Mouse (Mus musculus) Patski (cell line): ENCODE data around the gene Galk2. TPM values are rescaled to one million over a fixed set of nuclear protein-coding genes. Genes with fewer than 3 reads are reported as not detected.
A peak's percentile ranks its signal among the peaks of the same experiment; 100 is the strongest.

Experiments used
- ATAC-seq: fragments of 100-300 bp; one replicate; pipeline ENCODE4 v1.8.0; 2021
- CTCF ChIA-PET: fragments of 350-600 bp; sonication (Branson Sonifier 250); formaldehyde crosslinking; loops from one replicate; lab custom pipeline; 2022; ENCODE audit warnings: inconsistent platforms; lab: Charles Lee
- POLR2A ChIA-PET: fragments of 350-600 bp; sonication (Branson Sonifier 250); formaldehyde crosslinking; loops from one replicate; lab custom pipeline; 2022; ENCODE audit warnings: antibody characterized with exemption, inconsistent platforms; lab: Charles Lee
- DNase-seq: peaks from one replicate; pipeline ENCODE4 v3.0.0-alpha.2; 2011; ENCODE audit warnings: low read depth, low spot score
- H3K27me3 ChIP-seq: fragments of 371-371 bp; one replicate; pipeline ENCODE4 v1.5.1; 2021
- CTCF ChIP-seq: fragments of 100-300 bp; IDR thresholded peaks from one replicate; pipeline ENCODE4 v1.5.1; 2021
- in situ Hi-C: fragments of 300-500 bp; cut with MboI; formaldehyde crosslinking; loops from 3 replicates; pipeline ENCODE4 v1.11.1; 2018; ENCODE audit warnings: low pct_unique_long_range_greater_than_20kb, mixed read lengths
- polyA plus RNA-seq: library from polyadenylated mRNA; unstranded; gene quantifications from one replicate; pipeline ENCODE4 v1.2.3, GENCODE M21; 2021

Gene Galk2
- 69.1 TPM for polyA plus RNA-seq

DNA sequence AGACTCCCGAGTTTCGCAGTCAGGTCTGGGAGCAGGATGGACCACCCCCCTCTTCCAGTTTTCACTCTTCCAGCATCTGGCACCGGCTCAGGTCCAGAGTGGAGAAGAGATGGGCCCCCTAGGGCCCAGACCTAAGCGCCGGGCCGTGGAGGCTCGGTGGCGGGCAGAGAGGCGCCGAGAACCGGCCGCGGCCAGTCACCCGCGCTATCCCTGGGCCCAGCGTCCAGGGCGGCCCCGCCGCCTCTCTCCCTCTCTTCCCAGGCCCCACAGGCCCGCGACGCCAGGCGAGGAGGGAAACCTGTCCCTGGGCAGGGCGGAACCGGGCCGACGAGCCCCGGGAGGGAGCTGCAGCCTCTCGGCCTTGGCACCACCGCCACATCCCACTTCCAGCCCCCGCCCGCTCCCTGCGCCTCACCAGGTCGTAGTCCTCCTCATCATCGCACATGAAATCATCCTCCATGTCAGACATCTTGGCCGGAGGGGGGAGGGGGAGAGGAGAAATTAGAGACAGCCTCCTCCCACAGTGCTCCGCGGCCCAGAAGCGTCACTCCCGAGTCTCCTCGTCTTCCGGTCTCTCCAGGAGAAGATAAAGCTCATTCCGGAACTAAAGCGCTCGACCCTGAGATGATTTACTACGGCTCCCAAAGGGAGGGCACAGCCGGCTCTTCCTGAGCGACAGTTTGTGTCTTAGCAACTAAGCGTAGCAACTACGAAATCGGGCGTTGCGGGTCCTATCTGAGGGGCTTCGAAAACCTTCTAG lies at the start of gene Galk2, which contains the start of gene Cops2:
Gene Galk2 (plus strand): TSS at position 589 of the 760 bp plus-strand sequence.
Gene Cops2 (minus strand): TSS at position 619 of the 760 bp plus-strand sequence.
- no peak for TF ChIP-seq CTCF
- DNase-seq (peak; percentile 83), ATAC-seq (peak; percentile 97)
- no peaks in the 10 kb centered on the region for H3K27me3 ChIP-seq
- CTCF ChIA-PET: no interaction called here
- POLR2A ChIA-PET: no interaction called here
- in situ Hi-C loops: no loop called here

DNA sequence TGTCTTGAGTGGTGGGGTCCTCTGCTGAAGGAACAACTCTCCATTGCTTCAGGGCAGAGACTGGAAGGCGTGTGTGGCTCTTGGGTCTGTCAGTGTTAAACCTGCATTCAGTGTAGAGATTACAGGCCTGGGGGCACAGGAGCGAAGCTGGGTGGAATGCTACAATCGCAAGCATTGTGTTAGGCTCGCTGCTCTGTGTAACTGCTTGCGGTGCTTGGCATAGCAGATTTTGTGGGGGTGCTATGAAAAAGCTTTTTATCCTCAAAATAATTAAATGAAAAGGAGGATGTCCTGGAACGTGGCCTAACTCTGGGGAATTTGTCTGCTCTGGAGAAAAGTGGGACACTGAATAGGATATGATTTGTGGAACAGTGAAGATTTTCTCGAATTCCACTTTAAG lies 49.4 kb upstream of the Galk2 start:
- ATAC-seq: no peak
- ChIA-PET CTCF (interaction anchor here (1.3 kb wide), 1 partner anchor 12 kb away, joined by 3 read pairs; no protein-coding TSS in a partner anchor), POLR2A (interaction anchor here (0.6 kb wide), 1 partner anchor 72 kb away, joined by 5 read pairs; no protein-coding TSS in a partner anchor)
- TF ChIP-seq CTCF: no peak
- no peak for DNase-seq
- H3K27me3 ChIP-seq: peaks cover 27% of the 10 kb centered on the region
- in situ Hi-C loops: no loop called here

DNA sequence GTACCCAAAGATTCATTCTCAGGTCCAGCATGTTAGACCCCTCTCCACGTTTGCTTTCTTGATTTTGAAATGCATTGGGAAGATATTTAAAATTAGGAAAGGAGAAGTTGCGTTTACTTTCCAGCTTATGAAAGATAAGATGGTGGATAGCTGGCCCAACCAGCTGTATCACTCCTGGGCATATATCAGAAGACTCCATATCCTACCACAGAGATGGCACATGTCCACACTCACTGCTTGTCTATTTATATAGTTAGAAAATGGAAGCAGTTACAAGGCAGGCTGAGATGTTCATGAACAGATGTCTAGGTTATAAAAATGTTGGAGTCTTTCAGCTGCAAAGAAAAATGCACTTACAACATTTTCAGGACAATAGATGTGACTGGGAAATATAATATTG lies 47.6 kb upstream of the Galk2 start:
- ChIA-PET CTCF (no interaction called here), POLR2A (no interaction called here)
- peaks cover 17% of the 10 kb centered on the region for H3K27me3 ChIP-seq
- DNase-seq: no peak
- ATAC-seq: no peak
- in situ Hi-C loops: no loop called here
- TF ChIP-seq CTCF: no peak

DNA sequence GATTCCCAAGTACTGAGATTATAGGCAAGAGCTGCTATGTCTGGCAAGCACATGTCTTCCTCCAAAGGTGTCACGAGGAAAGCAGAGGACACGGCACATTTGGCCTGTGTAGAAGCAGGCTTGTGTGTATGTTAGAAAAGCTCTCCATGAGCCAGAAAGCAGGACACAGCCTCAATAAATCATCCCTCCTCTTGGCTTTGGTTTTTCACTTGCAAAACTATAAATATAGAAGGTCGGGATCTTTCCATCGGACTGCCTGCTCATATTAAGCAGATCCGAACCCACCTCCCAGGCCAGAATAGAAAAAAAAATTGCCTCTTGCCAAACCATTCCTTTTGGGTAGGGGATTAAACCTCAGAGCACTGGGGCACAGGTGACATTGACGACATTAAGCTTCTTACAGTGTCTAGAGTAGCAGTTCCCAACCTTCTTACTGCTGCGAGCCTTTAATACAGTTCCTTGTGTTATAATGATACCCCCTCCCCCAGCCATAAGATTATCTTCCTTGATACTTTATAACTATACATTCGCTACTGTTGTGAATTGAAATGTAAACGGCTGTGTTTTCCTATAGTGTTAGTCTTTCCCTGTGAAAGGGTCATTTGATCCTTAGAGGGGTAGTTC lies 44.8 kb upstream of the Galk2 start:
- ATAC-seq (no peak), DNase-seq (no peak)
- ChIA-PET CTCF (no interaction called here), POLR2A (interaction anchor here (0.7 kb wide), 1 partner anchor 126 kb away, joined by 4 read pairs; no protein-coding TSS in a partner anchor)
- no peak for TF ChIP-seq CTCF
- H3K27me3 ChIP-seq: peaks cover 4% of the 10 kb centered on the region
- in situ Hi-C loops: no loop called here

DNA sequence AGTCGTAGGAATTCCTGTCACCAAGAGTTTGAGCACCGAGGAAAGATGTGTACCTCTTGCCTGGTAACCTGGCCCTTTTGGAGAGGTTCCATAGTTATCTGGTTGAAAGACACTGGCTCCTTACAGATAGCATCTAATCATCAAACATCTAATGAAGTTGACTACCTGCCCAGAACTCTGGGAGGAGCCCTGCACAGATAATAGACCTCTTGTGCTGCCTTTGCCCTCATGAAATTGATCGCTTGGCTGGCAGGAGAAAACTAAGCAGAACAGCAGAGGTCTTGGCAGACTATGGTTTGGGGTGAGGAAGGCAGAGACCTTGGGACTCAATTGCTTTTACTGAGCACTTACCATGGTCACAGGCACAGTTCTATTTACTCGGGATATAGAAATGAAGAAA lies 38.5 kb upstream of the Galk2 start:
- CTCF ChIA-PET: no interaction called here
- POLR2A ChIA-PET: no interaction called here
- in situ Hi-C loops: no loop called here
- DNase-seq (no peak), ATAC-seq (no peak)
- no peak for TF ChIP-seq CTCF
- H3K27me3 ChIP-seq: no peaks in the 10 kb centered on the region

DNA sequence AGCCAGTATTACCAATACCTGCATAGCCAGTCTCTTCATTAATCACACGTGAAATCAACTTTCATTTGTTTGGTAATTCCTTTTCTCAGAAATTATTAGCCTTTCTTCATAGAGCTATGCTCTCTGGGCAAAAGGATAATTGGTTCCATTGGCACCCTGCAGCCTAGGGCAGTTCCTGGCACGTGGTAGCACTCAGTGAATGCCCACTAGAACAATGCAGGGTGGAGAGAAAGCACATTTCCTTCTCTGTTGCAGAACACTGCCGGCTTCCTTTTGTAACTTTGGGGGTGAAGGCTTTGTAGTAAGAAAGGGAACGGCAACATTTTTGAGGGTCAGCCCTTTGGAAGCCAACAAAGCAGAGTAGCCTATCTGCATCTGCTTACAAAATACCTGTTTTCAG lies 32.7 kb upstream of the Galk2 start:
- no peak for TF ChIP-seq CTCF
- no peak for ATAC-seq
- in situ Hi-C loops: no loop called here
- no peak for DNase-seq
- ChIA-PET CTCF (no interaction called here), POLR2A (no interaction called here)
- H3K27me3 ChIP-seq: no peaks in the 10 kb centered on the region

DNA sequence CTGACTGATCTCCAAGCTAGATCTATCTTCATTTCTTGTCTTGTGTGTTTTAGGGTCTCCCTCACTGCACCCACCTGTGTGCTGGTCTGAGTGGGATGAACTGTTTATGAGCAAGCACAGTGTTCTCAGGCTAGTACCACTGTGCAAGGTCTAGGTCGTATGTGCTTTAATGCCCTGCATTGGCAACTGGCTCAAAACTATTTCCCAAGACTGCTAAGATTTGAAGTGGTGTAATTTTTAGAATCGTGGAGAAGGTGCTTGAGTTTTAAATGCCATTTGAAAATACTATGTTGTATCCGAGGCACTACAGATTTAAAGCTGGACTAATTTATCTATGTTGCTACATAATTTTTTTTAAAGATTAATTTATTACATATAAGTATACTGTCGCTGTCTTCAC lies 31.0 kb upstream of the Galk2 start:
- no peaks in the 10 kb centered on the region for H3K27me3 ChIP-seq
- ATAC-seq: no peak
- no peak for TF ChIP-seq CTCF
- ChIA-PET POLR2A (no interaction called here), CTCF (interaction anchor here (0.9 to 1.2 kb wide), 2 partner anchors 15 to 28 kb away, joined by 3 read pairs; no protein-coding TSS in a partner anchor)
- DNase-seq: no peak
- in situ Hi-C loops: no loop called here

DNA sequence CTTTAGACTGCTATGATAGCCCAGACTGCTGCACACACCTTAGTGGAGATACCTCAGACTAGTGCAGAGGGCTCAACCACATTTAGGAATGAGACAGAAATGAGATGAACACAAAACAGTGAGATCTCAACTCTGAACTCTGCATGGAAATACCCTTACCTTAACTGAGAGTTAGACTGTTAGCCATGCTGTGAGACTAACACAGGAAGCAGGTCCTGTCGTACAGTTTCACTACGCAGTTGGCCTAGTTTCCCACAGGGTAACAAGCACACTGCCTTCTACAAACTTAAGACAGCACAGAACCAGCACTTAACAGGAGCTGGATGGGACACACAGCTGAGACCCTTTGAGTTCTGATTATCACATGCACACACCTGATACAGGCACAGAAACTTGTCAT lies 29.0 kb upstream of the Galk2 start:
- CTCF ChIA-PET: no interaction called here
- ATAC-seq: no peak
- DNase-seq: no peak
- POLR2A ChIA-PET: no interaction called here
- H3K27me3 ChIP-seq: no peaks in the 10 kb centered on the region
- TF ChIP-seq CTCF: no peak
- in situ Hi-C loops: no loop called here

DNA sequence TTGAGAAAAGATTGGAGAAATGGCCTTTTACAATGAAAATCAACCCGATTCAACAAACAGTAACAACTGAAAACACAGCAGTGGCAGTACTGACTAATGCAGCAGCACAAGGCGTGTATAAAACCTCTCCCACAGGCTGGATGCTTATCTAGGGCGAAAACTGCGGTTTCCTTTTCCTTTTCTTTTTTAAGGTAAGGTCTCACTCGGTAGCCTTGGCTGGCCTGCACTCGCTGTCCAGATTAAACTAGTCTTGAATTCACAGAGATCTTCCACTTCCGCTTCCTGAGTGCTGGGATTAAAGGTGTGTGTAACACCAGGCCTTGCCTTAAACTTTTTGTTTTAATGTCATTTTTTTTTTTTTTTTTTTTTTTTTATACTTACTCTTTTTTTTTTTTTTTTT lies 20.8 kb upstream of the Galk2 start:
- in situ Hi-C loops: no loop called here
- DNase-seq: no peak
- ChIA-PET POLR2A (no interaction called here), CTCF (no interaction called here)
- no peaks in the 10 kb centered on the region for H3K27me3 ChIP-seq
- TF ChIP-seq CTCF: no peak
- ATAC-seq: no peak

DNA sequence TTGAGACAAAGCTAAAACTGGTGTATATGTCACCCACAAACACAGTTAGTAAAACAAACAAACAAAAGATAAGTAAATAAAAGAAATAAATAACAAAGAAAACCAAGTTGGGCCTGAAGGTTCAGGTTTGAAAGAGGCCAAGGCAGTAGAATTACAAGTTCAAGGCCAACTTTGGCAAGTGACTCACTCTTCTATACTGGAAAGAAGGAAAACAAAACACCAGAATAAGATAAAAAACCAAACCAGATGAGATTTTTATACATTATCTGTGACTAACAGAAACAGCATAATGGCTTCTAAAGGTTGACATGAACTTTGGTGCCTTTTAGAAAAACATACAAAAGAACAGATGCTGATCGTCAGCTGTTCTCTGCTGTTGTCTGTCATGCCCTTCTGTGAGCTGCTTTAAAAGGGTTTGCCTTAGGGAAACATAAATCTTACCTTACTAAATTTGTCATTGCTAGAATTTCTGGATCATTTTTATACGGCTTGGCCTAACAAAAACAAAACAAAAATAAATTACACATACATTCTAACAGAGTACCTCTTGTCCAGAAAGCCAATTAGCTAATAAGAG lies 20.1 kb upstream of the Galk2 start:
- no peaks in the 10 kb centered on the region for H3K27me3 ChIP-seq
- in situ Hi-C loops: no loop called here
- TF ChIP-seq CTCF: no peak
- ChIA-PET CTCF (no interaction called here), POLR2A (no interaction called here)
- DNase-seq (no peak), ATAC-seq (no peak)

DNA sequence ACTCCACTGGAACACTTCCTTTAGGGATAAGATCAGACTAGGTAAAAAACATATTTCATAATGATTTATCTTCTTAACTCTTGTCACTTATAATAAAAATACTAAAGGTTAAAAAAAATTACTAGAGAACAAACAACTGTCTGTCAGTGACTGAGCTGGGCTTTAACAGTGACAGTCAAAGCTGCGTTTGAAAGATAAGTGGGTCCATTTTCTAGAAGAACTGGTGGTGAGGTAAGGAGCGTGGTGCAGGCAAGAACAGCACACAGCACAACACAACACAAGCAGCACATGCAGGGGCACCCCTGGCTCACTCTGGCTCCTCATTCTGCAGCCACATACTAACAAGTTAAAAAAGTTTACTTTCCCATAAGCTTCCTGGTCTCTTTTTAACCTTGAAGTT lies 7.7 kb upstream of the Galk2 start:
- ChIA-PET POLR2A (no interaction called here), CTCF (interaction anchor here (1.1 kb wide), 1 partner anchor 45 kb away, joined by 3 read pairs; no protein-coding TSS in a partner anchor)
- in situ Hi-C loops: no loop called here
- ATAC-seq (no peak), DNase-seq (no peak)
- H3K27me3 ChIP-seq: no peaks in the 10 kb centered on the region
- TF ChIP-seq CTCF: no peak
